Mouse (Mus musculus) embryonic facial prominence, embryonic 11.5 days (tissue): ENCODE data around the gene Adk. TPM values are rescaled to one million over a fixed set of nuclear protein-coding genes. Genes with fewer than 3 reads are reported as not detected.

ENCODE experiments used
- ATAC-seq: fragments of 200-750 bp; cut with Nextera tagmentation; replicated peaks from 2 replicates; pipeline ENCODE4 v1.8.0; 2017; ENCODE audit warnings: low read depth; ENCODE audit not compliant: insufficient number of reproducible peaks, low FRiP score, low TSS enrichment
- DNase-seq: peaks from one replicate; pipeline ENCODE4 v3.0.0-alpha.2; 2015; ENCODE audit warnings: low spot score
- H3K27ac ChIP-seq: fragments of 300-500 bp; sonication (generic); replicated peaks from 2 replicates; pipeline ENCODE4 v1.5.1; 2014; ENCODE audit warnings: mild to moderate bottlenecking, low read depth, low read length, control low read depth
- H3K27me3 ChIP-seq: fragments of 300-500 bp; sonication (generic); 2 replicates; pipeline ENCODE4 v1.6.1; 2014; ENCODE audit warnings: mild to moderate bottlenecking, low read length, moderate library complexity, mixed read lengths; ENCODE audit not compliant: control insufficient read depth, insufficient read depth
- H3K36me3 ChIP-seq: fragments of 300-500 bp; sonication (generic); replicated peaks from 2 replicates; pipeline ENCODE4 v1.6.1; 2014; ENCODE audit warnings: low read depth, mild to moderate bottlenecking, low read length, moderate library complexity, mixed read lengths; ENCODE audit not compliant: control insufficient read depth, insufficient read depth
- H3K4me1 ChIP-seq: fragments of 300-500 bp; sonication (generic); 2 replicates; pipeline ENCODE4 v1.6.1; 2014; ENCODE audit warnings: low read length, mixed read lengths; ENCODE audit not compliant: control insufficient read depth, insufficient read depth
- H3K4me2 ChIP-seq: fragments of 300-500 bp; sonication (generic); 2 replicates; pipeline ENCODE4 v1.6.1; 2014; ENCODE audit warnings: low read depth, mild to moderate bottlenecking, control low read depth, low read length, moderate library complexity
- H3K4me3 ChIP-seq: fragments of 300-500 bp; sonication (generic); 2 replicates; pipeline ENCODE4 v1.5.1; 2014; ENCODE audit warnings: low read depth, low read length, control low read depth
- H3K9ac ChIP-seq: fragments of 300-500 bp; sonication (generic); replicated peaks from 2 replicates; pipeline ENCODE4 v1.6.1; 2014; ENCODE audit warnings: mild to moderate bottlenecking, control low read depth, low read length
- H3K9me3 ChIP-seq: fragments of 300-500 bp; sonication (generic); replicated peaks from 2 replicates; pipeline ENCODE4 v1.6.1; 2016; ENCODE audit warnings: mild to moderate bottlenecking, low read length, inconsistent platforms, mixed read lengths; ENCODE audit not compliant: control insufficient read depth
- WGBS: fragments of 180-500 bp; shearing (Covaris S2); extraction: QIAGEN DNeasy Blood & Tissue Kit; methylation state at CpG from one replicate; pipeline ENCODE4 v1.1.7; 2014; 5-methylcytosine and 5-hydroxymethylcytosine counted together
- polyA plus RNA-seq: library from polyadenylated mRNA; unstranded; fragments of >200 nt; fragmentation: Nextera tagmentation; extraction: Ambion mirVana; gene quantifications from 2 replicates; pipeline ENCODE4 v1.2.1, GENCODE M21; 2014

Gene Adk
- polyA plus RNA-seq, 1 experiment from 2014 or later, result 178 TPM

DNA sequence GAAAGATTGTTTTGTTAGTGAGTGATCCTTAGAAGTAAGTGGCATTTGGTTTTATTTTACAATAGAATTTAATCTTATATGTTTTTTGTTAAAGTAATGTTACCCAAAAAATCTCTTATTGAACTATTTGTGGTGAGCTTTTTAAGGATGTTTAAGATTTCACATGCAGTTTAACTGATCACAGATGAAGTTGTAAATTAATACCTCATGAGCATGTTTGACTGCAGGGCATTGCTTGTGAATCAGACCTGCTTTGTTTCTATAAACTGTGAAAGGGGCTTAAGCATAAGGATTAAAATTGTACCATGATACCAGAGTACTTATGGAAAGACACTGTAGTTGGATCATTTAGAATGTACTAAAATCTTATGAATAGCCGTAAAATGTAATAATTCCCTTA lies 94.8 kb downstream of the Adk start:
- Histone ChIP-seq H3K9me3 (no peaks in the 10 kb centered on the region), H3K27me3 (no peaks in the 10 kb centered on the region), H3K4me2 (no peak overlapping the region), H3K27ac (no peak overlapping the region), H3K36me3 (no peaks in the 10 kb centered on the region), H3K4me1 (no peaks in the 10 kb centered on the region), H3K4me3 (no peak overlapping the region), H3K9ac (no peak overlapping the region)
- no peak for ATAC-seq
- WGBS, result 71% methylated on average over 1 of the region's 1 CpGs
- DNase-seq, result peak; percentile 72

DNA sequence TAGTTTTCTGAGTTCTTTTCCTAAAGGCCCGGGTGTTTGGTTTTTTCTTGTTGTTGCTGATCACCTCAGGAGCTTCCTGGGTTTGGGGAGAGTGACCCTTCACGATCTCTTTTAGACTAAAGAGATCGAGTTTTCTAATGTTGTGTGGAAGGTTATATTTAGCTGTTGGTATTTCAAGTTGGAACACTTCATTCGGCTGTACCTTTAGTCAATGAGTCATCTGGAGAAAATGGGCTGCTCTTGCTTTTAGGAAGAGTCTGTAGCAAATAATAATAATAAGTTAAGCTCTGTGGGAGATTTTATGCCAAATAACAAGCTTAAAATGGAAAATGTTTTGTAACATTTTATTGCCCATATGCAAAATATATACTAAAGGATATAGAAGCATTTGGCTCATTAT lies 97.9 kb downstream of the Adk start:
- H3K27me3 ChIP-seq, result no peaks in the 10 kb centered on the region
- H3K4me1 ChIP-seq, result no peaks in the 10 kb centered on the region
- DNase-seq, result no peak
- H3K4me3 ChIP-seq, result no peak overlapping the region
- no peaks in the 10 kb centered on the region for H3K36me3 ChIP-seq
- ATAC-seq, result no peak
- no peaks in the 10 kb centered on the region for H3K9me3 ChIP-seq
- no peak overlapping the region for H3K4me2 ChIP-seq
- H3K9ac ChIP-seq, result no peak overlapping the region
- WGBS, result 69% methylated on average over 4 of the region's 4 CpGs
- H3K27ac ChIP-seq, result no peak overlapping the region

DNA sequence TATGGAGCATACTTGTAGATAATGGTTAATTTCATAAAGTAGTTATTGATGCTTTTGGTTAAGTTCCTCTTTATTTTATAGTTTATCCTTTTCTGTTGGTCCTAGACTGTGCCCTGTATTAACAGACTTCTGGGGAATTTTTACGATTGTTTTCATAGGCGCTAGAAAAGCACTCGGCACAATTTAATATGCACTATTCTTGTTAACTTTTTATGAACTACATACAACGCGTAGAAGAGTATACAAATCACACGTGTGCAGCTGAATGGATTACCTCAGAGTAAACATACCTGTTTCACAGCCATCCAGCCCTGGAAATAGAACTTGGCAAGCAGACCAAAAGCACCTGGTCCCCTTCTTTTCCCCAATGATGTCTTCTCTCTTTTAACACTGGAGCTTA lies 99.7 kb downstream of the Adk start:
- Histone ChIP-seq H3K9ac (no peak overlapping the region), H3K9me3 (no peaks in the 10 kb centered on the region), H3K4me1 (no peaks in the 10 kb centered on the region), H3K36me3 (no peaks in the 10 kb centered on the region), H3K27ac (no peak overlapping the region), H3K4me2 (no peak overlapping the region), H3K4me3 (no peak overlapping the region), H3K27me3 (no peaks in the 10 kb centered on the region)
- WGBS, result 89% methylated on average over 6 of the region's 6 CpGs
- DNase-seq (no peak), ATAC-seq (no peak)

DNA sequence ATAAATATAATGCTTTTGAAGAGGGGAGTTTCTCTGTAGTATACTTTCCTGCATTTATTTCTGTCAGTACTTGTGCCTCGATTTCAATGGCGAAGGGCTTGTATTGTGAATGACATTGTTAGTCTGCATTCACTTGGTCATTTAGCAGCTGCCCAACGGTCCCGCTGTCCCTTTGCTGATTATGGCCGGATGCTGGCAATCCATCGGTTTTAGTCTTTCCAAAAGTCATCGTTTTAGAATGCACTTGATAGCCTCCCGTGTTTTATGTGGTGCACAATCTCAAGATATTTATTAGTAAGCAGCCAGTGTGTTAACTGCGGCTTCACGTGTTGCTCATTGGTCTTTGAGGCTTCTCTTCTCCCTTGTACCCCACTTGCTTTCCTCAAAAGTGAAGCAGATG lies 113.3 kb downstream of the Adk start:
- H3K27me3 ChIP-seq, result no peaks in the 10 kb centered on the region
- no peak overlapping the region for H3K4me2 ChIP-seq
- no peak for DNase-seq
- no peak for ATAC-seq
- 87% methylated on average over 10 of the region's 10 CpGs for WGBS
- H3K27ac ChIP-seq, result no peak overlapping the region
- H3K4me3 ChIP-seq, result no peak overlapping the region
- H3K4me1 ChIP-seq, result no peaks in the 10 kb centered on the region
- H3K36me3 ChIP-seq, result no peaks in the 10 kb centered on the region
- no peak overlapping the region for H3K9ac ChIP-seq
- H3K9me3 ChIP-seq, result no peaks in the 10 kb centered on the region

DNA sequence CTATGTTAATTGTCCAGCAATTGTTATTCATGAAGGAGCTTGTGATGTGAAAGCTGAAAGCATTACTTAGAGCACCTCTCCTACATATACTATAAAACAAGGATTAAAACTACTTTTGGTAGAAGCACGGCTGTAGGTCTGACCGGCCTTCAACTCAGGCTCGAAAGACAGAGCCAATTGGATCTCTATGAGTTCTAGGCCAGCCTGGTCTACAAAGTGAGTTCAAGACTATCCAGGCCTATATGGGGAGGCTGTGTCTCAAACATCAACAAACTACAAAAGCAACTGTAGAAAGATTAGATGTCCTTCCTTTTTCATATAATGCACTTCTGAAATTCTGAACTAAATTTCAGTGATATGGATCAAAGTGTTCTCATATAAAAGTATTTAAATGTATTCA lies 113.7 kb downstream of the Adk start:
- no peak overlapping the region for H3K4me2 ChIP-seq
- WGBS, result 92% methylated on average over 3 of the region's 3 CpGs
- no peaks in the 10 kb centered on the region for H3K27me3 ChIP-seq
- no peaks in the 10 kb centered on the region for H3K9me3 ChIP-seq
- DNase-seq (no peak), ATAC-seq (no peak)
- H3K36me3 ChIP-seq, result no peaks in the 10 kb centered on the region
- H3K9ac ChIP-seq, result no peak overlapping the region
- no peak overlapping the region for H3K4me3 ChIP-seq
- H3K27ac ChIP-seq, result no peak overlapping the region
- H3K4me1 ChIP-seq, result no peaks in the 10 kb centered on the region

DNA sequence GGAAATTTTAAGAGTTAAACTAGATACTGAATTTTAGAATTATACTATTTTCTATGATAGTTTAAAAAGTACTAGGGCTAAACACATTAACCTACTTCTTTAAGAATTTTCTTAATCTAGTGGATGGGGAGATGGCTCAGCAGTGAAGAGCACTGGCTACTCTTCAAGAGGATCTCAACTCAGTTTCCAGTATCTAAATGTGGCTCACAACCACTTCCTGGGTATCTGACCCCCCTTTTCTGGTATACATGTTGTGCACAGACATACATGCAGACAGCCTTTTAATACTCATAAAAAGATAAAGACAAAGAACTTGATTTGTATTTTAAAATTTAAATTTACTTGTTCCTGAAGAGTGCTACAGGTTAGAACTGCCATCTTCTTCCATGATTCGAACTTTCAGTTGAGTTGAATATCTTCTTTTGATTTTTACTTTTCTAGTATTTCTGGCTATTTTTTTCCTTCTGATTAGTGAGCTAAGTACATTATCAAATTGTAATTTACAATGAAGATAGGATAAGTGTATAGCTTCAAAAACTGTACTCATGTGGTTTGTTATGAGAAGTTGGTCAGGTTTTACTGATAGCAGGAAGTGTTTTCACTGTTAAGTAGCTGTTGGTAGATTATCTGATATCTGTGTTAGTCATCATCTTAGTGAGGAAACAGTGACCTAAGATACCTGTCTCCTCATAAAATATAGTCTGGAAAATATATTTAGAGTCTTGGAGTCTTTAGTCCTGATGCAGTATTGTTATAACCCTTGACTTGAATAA lies 121.8 kb downstream of the Adk start:
- no peak for ATAC-seq
- no peak overlapping the region for H3K9ac ChIP-seq
- no peaks in the 10 kb centered on the region for H3K4me1 ChIP-seq
- no peak for DNase-seq
- no peak overlapping the region for H3K27ac ChIP-seq
- H3K4me2 ChIP-seq, result no peak overlapping the region
- no peak overlapping the region for H3K4me3 ChIP-seq
- H3K27me3 ChIP-seq, result no peaks in the 10 kb centered on the region
- H3K9me3 ChIP-seq, result no peaks in the 10 kb centered on the region
- 87% methylated on average over 1 of the region's 1 CpGs for WGBS
- H3K36me3 ChIP-seq, result no peaks in the 10 kb centered on the region; the same call in 1 of the 2 replicates

DNA sequence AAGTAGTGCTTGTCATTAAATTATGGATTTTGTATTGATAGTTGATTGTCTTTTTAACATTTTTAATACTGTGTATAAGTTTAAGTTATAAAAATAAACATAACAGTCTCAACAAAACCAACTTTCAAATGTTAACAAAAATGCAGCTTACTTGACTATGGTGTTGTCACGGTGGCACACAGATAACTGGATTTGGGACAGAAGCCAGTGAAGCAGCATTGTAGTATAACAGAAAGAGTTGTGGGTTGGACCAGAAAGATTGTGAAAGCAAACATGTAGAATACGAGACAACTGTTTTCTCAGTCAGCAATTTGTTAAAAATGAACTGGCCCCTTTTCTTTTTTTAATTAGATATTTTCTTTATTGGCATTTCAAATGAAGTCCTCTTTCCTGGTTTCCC lies 122.4 kb downstream of the Adk start:
- no peaks in the 10 kb centered on the region for H3K27me3 ChIP-seq
- H3K4me1 ChIP-seq, result no peaks in the 10 kb centered on the region
- DNase-seq (no peak), ATAC-seq (no peak)
- H3K9me3 ChIP-seq, result no peaks in the 10 kb centered on the region
- H3K4me2 ChIP-seq, result no peak overlapping the region
- 88% methylated on average over 2 of the region's 2 CpGs for WGBS
- no peaks in the 10 kb centered on the region; the same call in 1 of the 2 replicates for H3K36me3 ChIP-seq
- H3K9ac ChIP-seq, result no peak overlapping the region
- no peak overlapping the region for H3K27ac ChIP-seq
- no peak overlapping the region for H3K4me3 ChIP-seq

DNA sequence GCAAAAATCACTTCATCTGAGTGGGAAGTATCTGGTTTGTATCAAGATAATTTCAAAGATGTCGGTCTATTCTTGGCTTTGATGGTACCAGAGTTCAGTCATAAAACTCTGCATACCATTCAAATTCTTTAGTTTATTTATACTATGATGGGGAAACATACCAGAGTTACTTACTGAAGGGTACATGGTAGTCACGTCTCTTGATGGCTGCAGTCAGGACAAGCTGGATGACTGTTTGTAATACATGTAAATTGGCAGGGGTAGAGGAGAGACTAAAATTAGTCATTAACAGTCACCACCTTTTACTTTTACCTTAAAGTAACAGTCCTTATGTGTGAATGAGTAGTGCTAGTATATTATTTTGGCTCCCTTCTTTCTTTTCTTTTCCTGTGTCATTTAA lies 125.4 kb downstream of the Adk start:
- Histone ChIP-seq H3K36me3 (no peaks in the 10 kb centered on the region; the same call in 1 of the 2 replicates), H3K4me2 (no peak overlapping the region), H3K27ac (no peak overlapping the region), H3K4me3 (no peak overlapping the region), H3K9me3 (no peaks in the 10 kb centered on the region), H3K4me1 (no peaks in the 10 kb centered on the region), H3K27me3 (no peaks in the 10 kb centered on the region), H3K9ac (no peak overlapping the region)
- DNase-seq (no peak), ATAC-seq (no peak)
- WGBS, result 65% methylated on average over 2 of the region's 2 CpGs
